Mouse (Mus musculus): ENCODE measurements around the gene Neurl3. TPM values are rescaled to one million over a fixed set of nuclear protein-coding genes. Genes with fewer than 3 reads are reported as not detected.

Gene Neurl3
- polyA plus RNA-seq, 1 experiment: 66.0 TPM

DNA sequence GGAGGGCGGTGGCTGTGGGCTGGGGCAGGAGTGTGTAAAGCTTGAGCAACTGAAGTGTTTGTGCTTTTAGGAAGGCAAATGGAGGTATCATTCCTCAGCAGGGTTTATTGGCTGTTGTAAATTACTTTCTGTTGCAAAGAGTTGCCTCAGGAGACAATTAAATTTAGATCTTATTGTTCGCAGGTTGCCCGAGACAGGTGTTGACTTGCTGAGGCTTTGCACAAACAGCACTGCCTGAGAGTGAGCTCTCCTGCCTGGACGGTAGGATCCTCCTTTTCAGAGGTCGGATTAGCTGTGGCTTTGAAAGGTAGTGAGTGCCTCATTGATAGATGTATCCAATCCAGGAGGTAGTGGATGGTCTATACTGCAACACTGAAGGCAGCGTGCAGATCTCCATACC is 31.6 kb upstream of the Neurl3 start:
- 94% methylated on average over 6 of the region's 6 CpGs for WGBS
- H3K27ac ChIP-seq (ENCODE audit: insufficient read depth, low read length): no peak overlapping the region

DNA sequence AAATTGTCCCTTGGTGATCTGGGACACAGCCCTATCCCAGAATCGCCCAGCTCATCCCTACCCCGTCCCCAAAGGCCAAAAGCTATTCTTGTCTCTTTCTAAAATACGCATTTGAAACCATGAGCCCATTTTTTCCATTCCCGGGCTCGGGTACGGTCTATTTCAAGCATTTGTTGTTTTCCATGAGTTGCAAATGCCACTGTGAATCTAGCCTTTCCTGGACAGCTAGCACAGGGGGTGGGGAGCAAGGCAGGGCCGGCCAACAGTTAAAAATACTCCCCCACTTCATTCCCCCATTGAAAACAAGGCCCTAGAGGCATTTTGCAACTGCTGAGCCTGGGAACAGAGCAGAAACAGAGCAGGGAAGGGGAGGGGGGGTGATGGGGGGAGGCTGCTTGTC is 30.3 kb upstream of the Neurl3 start:
- WGBS: 52% methylated on average over 7 of the region's 7 CpGs
- 0 out of 2 replicates have a peak, but pooled peaks cover 3% of the 10 kb centered on the region for H3K27me3 ChIP-seq (ENCODE audit: control insufficient read depth, insufficient read depth, low read length)
- no peak for DNase-seq (ENCODE audit: low read depth in 1 of 2, low spot score in 2 of 2)
- H3K36me3 ChIP-seq (ENCODE audit: control insufficient read depth, insufficient read depth, low read length): no peaks in the 10 kb centered on the region
- peaks cover 10% of the 10 kb centered on the region for H3K4me1 ChIP-seq (ENCODE audit: control insufficient read depth, insufficient read depth, insufficient read length)
- TF ChIP-seq POLR2A (IDR thresholded peaks at IDR 0.05; ENCODE audit: low read depth, low read length) (no peak), CTCF (IDR thresholded peaks at IDR 0.05; ENCODE audit: extremely low read depth, insufficient read depth, insufficient read length, insufficient replicate concordance) (no peak)
- no peak overlapping the region for H3K27ac ChIP-seq (ENCODE audit: insufficient read depth, low read length)
- no peak overlapping the region for H3K4me3 ChIP-seq (ENCODE audit: extremely low read depth, insufficient read depth, insufficient read length)

More for the DNA sequence above, 31.6 kb upstream of the Neurl3 start:
- Histone ChIP-seq H3K4me1 (ENCODE audit: control insufficient read depth, insufficient read depth, insufficient read length) (peaks cover 16% of the 10 kb centered on the region), H3K27me3 (ENCODE audit: control insufficient read depth, insufficient read depth, low read length) (0 out of 2 replicates have a peak, but pooled peaks cover 3% of the 10 kb centered on the region), H3K4me3 (ENCODE audit: extremely low read depth, insufficient read depth, insufficient read length) (no peak overlapping the region), H3K36me3 (ENCODE audit: control insufficient read depth, insufficient read depth, low read length) (no peaks in the 10 kb centered on the region)
- DNase-seq (ENCODE audit: low read depth in 1 of 2, low spot score in 2 of 2): no peak
- no peak for TF ChIP-seq CTCF (IDR thresholded peaks at IDR 0.05; ENCODE audit: extremely low read depth, insufficient read depth, insufficient read length, insufficient replicate concordance)
- no peak for TF ChIP-seq POLR2A (IDR thresholded peaks at IDR 0.05; ENCODE audit: low read depth, low read length)

DNA sequence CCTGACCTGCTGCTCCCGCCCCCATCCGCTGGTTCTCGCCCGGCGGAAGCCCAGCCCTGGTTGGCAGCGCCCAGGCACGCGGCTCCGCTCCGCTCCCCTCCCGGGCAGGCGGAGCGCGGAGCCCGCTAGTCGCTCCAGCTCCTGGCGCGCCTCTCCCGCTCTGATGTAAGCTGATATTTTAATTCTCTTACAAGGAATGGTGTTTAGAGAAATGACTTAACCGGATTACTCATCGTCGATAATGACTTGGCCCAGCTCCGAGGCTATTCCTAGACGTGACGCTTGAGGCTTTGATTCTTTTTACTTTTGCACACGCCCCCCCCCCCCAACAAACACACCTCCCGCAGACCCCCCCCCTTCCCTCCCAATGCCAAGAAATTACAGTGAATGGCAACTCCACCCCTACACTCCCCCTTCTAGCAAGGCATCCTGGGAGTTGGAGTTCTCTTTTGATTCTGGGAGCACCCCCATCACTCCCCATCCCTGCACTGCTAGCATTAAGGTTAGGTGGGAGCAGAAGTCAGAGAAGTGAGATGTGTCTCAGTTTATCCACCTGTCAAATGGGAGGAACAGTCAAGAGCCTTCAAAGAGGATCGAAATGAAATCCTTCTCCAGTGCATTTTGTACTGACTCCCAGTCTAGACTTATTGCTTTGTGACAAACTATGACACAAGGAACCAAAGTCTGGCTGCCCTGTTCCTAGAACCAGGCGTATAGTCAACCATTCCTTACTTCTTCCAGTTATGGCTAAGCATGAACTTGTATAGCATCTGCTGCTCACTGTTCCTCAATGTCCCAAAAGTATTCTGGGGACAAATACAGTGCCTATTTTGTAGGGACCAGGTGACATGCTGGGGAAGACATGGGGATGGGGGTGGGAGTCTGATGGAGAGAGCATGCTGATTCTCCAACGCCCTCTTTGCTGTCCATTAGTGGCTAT is 29.2 kb upstream of the Neurl3 start:
- no peaks in the 10 kb centered on the region for H3K36me3 ChIP-seq (ENCODE audit: control insufficient read depth, insufficient read depth, low read length)
- H3K27me3 ChIP-seq (ENCODE audit: control insufficient read depth, insufficient read depth, low read length): 0 out of 2 replicates have a peak, but pooled peaks cover 3% of the 10 kb centered on the region
- peak overlapping the region; percentile 34; the same call in 1 of the 2 replicates for H3K4me3 ChIP-seq (ENCODE audit: extremely low read depth, insufficient read depth, insufficient read length)
- TF ChIP-seq POLR2A (IDR thresholded peaks at IDR 0.05; ENCODE audit: low read depth, low read length) (no peak), CTCF (IDR thresholded peaks at IDR 0.05; ENCODE audit: extremely low read depth, insufficient read depth, insufficient read length, insufficient replicate concordance) (no peak)
- peaks cover 5% of the 10 kb centered on the region for H3K4me1 ChIP-seq (ENCODE audit: control insufficient read depth, insufficient read depth, insufficient read length)
- H3K27ac ChIP-seq (ENCODE audit: insufficient read depth, low read length): no peak overlapping the region
- WGBS: 10% methylated on average over 30 of the region's 30 CpGs
- peak in 1 of 2 experiments; percentile 31 for DNase-seq (ENCODE audit: low read depth in 1 of 2, low spot score in 2 of 2)

DNA sequence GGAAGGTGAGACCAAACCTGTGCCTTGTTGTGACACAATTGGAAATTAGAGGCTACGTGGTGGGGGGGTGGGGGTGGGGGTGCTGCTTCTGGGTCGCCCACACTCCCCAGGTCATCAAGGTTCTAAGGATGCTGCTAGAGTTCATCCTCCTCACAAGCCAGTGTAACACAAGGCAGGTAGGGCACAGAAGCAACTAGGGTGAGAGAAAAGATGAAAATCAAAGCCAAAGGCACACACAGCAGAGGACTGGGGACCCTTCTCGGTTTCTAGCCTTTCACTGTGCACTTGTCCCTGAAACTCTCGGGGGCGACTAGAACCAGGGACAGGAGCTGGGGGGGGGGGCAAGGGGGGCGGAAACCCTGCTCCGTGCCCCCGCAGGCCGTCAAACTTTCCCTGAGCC is 28.5 kb upstream of the Neurl3 start:
- WGBS: 23% methylated on average over 9 of the region's 9 CpGs

GRCm38 (mm10) chr1:36302273-36302672 is 27.8 kb upstream of the Neurl3 start:
- Histone ChIP-seq H3K4me3 (ENCODE audit: extremely low read depth, insufficient read depth, insufficient read length) (no peak overlapping the region), H3K4me1 (ENCODE audit: control insufficient read depth, insufficient read depth, insufficient read length) (peaks cover 18% of the 10 kb centered on the region), H3K27me3 (ENCODE audit: control insufficient read depth, insufficient read depth, low read length) (0 out of 2 replicates have a peak, but pooled peaks cover 3% of the 10 kb centered on the region), H3K36me3 (ENCODE audit: control insufficient read depth, insufficient read depth, low read length) (no peaks in the 10 kb centered on the region), H3K27ac (ENCODE audit: insufficient read depth, low read length) (no peak overlapping the region)
- TF ChIP-seq POLR2A (IDR thresholded peaks at IDR 0.05; ENCODE audit: low read depth, low read length) (no peak), CTCF (IDR thresholded peaks at IDR 0.05; ENCODE audit: extremely low read depth, insufficient read depth, insufficient read length, insufficient replicate concordance) (no peak)
- 72% methylated on average over 8 of the region's 8 CpGs for WGBS
- DNase-seq (ENCODE audit: low read depth in 1 of 2, low spot score in 2 of 2): no peak

More for the DNA sequence above, 28.5 kb upstream of the Neurl3 start:
- no peaks in the 10 kb centered on the region for H3K36me3 ChIP-seq (ENCODE audit: control insufficient read depth, insufficient read depth, low read length)
- 0 out of 2 replicates have a peak, but pooled peaks cover 3% of the 10 kb centered on the region for H3K27me3 ChIP-seq (ENCODE audit: control insufficient read depth, insufficient read depth, low read length)
- H3K4me1 ChIP-seq (ENCODE audit: control insufficient read depth, insufficient read depth, insufficient read length): peaks cover 11% of the 10 kb centered on the region
- H3K4me3 ChIP-seq (ENCODE audit: extremely low read depth, insufficient read depth, insufficient read length): no peak overlapping the region; the same call in 1 of the 2 replicates
- no peak overlapping the region for H3K27ac ChIP-seq (ENCODE audit: insufficient read depth, low read length)
- TF ChIP-seq CTCF (IDR thresholded peaks at IDR 0.05; ENCODE audit: extremely low read depth, insufficient read depth, insufficient read length, insufficient replicate concordance): no peak
- TF ChIP-seq POLR2A (IDR thresholded peaks at IDR 0.05; ENCODE audit: low read depth, low read length): no peak
- no peak for DNase-seq (ENCODE audit: low read depth in 1 of 2, low spot score in 2 of 2)

GRCm38 (mm10) chr1:36300486-36300885 is 26.0 kb upstream of the Neurl3 start:
- H3K27me3 ChIP-seq (ENCODE audit: control insufficient read depth, insufficient read depth, low read length): 0 out of 2 replicates have a peak, but pooled peaks cover 3% of the 10 kb centered on the region
- no peak for TF ChIP-seq POLR2A (IDR thresholded peaks at IDR 0.05; ENCODE audit: low read depth, low read length)
- no peak for TF ChIP-seq CTCF (IDR thresholded peaks at IDR 0.05; ENCODE audit: extremely low read depth, insufficient read depth, insufficient read length, insufficient replicate concordance)
- no peaks in the 10 kb centered on the region for H3K36me3 ChIP-seq (ENCODE audit: control insufficient read depth, insufficient read depth, low read length)
- no peak overlapping the region for H3K4me3 ChIP-seq (ENCODE audit: extremely low read depth, insufficient read depth, insufficient read length)
- 92% methylated on average over 6 of the region's 6 CpGs for WGBS
- peaks cover 33% of the 10 kb centered on the region for H3K4me1 ChIP-seq (ENCODE audit: control insufficient read depth, insufficient read depth, insufficient read length)
- H3K27ac ChIP-seq (ENCODE audit: insufficient read depth, low read length): no peak overlapping the region
- no peak for DNase-seq (ENCODE audit: low read depth in 1 of 2, low spot score in 2 of 2)
